Mouse (Mus musculus) thymus, postnatal 4 days (tissue): ENCODE measurements around the gene Vmn1r143.
"Not testable (repeated sequence)": the region's sequence is repeated elsewhere in the genome, so short reads cannot be mapped to it uniquely, and the experiment has no call there.

Source experiments
- DNase-seq: peaks from one replicate; pipeline ENCODE4 v3.0.0; 2021

Gene Vmn1r143

DNA sequence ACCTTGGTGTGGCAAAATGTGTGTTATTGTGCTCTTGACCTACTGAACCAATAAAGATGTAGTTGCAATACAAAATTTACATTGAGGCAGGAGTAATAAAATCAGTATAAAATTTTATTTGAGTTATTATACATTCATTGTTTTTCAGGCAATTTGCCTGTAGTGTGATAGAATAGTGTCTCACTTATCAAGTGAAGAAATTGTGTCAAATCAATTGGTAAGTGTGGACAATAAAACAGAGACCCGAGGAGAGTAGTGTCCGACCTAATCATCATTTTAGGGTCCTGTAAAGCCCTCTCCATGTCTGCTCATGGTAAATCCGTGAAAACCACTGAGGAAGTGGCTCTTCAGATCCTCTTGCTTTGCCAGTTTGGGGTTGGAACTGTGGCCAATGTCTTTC lies at the start of gene Vmn1r143:
Gene Vmn1r143, plus strand, starts transcription at position 301 of the 400 bp plus-strand sequence.
- not testable (repeated sequence) for DNase-seq

DNA sequence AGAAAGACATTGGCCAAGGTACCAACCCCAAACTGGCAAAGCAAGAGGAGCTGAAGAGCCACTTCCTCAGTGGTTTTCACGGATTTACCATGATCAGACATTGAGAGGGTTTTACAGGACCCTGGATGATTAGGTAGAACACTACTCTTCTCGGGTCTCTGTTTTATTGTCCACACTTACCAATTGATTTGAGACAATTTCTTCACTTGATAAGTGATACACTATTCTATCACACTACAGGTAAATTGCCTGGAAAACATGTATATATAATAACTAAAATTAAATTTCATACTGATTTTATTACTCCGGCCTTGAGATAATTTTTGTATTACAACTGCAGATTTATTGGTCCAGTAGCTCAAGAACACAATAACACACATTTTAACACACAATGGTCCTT lies 25.2 kb upstream of the Vmn1r143 start, which contains the start of gene Vmn1r142:
Gene Vmn1r142, minus strand, starts transcription at position 101 of the 400 bp plus-strand sequence.
- not testable (repeated sequence) for DNase-seq

DNA sequence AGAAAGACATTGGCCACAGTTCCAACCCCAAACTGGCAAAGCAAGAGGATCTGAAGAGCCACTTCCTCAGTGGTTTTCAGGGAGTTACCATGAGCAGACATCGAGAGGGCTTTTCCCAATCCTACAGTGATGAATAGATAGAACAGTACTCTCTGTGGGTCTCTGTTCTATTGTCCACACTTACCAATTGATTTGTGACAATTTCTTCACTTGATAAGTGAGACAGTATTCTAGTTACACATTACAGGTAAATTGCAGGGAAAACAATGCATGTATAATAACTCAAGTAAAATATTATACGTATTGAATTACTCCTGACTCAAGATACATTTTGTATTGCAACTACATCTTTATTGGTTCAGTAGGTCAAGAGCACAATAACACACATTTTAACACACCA lies 12.0 kb downstream of the Vmn1r143 start, which contains the start of gene Gm8653:
Gene Gm8653, minus strand, starts transcription at position 101 of the 400 bp plus-strand sequence.
- DNase-seq: not testable (repeated sequence)

DNA sequence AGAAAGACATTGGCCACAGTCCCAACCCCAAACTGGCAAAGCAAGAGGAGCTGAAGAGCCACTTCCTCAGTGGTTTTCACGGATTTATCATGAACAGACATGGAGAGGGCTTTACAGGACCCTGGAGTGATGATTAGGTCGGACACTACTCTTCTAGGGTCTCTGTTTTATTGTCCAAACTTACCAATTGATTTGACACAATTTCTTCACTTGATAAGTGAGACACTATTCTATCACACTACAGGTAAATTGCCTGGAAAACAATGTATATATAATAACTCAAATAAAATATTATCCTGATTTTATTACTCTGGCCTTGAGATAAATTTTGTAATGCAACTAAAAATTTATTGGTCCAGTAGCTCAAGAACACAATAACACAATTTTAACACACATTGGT lies 40.2 kb downstream of the Vmn1r143 start, which contains the start of gene Gm8453:
Gene Gm8453, minus strand, starts transcription at position 101 of the 400 bp plus-strand sequence.
- DNase-seq: not testable (repeated sequence)
